Mouse (Mus musculus): Measurements from ENCODE around the gene Csta1.
A peak's percentile ranks its signal among the peaks of the same experiment; 100 is the strongest.

The Csta1 gene

DNA sequence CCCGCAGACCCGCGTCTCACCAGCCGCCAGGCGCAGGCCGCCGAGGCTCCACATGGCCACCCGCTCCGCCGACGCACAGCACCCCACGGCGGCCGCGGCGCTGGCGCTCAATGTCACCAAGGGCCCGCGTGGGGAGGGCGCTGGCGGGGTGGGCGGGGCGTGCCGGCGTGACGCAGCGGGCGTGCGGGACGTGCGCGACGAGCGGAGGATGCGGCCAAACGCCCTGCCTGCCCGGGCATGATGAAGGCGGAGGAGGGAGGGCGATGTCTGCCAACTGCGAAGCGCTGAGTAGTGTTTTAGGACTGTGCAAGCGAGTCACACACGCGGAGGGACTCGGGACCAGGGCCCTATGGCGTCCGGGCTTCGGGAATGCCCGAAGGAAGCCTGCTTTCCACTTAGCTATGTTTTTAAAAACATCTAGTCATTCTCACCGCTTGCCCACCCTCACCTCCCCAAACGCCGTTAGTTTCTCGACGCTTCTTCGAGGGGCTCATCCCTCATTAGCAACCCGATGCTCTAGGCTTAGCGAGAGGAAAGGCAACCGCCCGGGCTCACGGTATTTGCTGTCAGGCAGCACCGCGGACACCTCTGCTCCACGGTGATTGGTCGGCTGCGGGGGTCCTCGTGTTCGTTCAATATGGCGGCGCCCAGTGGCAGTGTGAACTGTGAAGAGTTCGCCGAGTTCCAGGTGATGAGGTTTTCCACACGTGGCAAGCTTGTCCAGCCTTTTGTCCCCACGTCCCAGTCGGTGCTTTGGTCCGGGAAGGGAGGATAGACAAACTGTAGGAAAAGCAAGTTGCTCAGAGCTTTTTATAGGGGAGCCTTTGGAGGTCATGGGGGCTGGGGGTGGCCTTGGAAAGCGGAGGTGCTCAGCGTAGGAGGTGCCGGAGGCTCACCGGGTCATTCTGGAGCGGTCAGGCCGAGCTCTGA, 59.3 kb downstream of the Csta1 start, which contains the start of the genes Fam162a and Ccdc58:
Gene Fam162a (minus strand): TSS at position 145 of the 930 bp plus-strand sequence.
Gene Ccdc58 (plus strand): TSS at position 236 of the 930 bp plus-strand sequence.
- peak; percentile 91 to 95 for DNase-seq (ENCODE audit: low spot score in 2 of 2)

DNA sequence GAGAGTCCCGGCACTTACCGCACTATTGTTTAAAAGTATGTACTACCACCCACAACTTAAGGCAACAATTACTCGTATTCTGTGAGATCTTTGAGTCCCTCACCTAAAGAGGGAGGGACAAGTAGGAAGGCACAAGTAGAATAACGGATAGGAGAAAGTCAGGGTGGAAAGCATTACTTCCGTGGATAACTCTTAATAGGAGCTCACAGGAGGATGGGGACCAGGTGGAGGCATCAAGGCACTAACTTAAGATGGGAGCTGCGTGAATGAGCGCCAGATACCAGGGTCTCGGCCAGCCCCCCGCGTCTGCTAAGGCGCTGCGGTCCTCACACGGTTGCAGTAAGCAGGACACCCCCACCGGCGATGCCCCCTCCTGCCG, 60.0 kb downstream of the Csta1 start:
- no peak for DNase-seq (ENCODE audit: low spot score in 2 of 2)

Measured in spleen, postnatal 10 days (tissue).